Mouse (Mus musculus): ENCODE results near the gene Ttll13. TPM values are rescaled to one million over a fixed set of nuclear protein-coding genes. Genes with fewer than 3 reads are reported as not detected.

The Ttll13 gene
- polyA plus RNA-seq, 1 experiment from 2014 or later = 2.1 TPM

DNA sequence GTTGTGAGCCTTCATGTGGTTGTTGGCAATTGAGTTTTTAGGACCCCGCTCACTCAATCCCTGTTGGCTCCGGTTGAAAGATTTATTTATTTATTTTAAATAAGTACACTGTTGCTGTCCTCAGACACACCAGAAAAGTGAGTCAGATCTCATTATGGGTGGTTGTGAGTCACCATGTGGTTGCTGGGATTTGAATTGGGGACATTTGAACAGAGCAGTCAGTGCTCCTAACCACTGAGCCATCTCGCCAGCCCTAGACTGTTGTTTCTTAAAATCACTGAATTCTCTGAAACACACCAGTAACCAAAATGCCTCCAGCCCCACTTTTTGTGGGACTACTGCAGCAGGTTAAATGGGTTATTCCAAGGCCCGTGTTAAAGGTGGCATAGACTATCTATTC lies 52.6 kb downstream of the Ttll13 start:
- Histone ChIP-seq H3K27ac (no peak overlapping the region), H3K4me1 (peaks cover 28% of the 10 kb centered on the region), H3K9ac (no peak overlapping the region), H3K27me3 (no peaks in the 10 kb centered on the region), H3K9me3 (replicated peaks) (no peaks in the 10 kb centered on the region), H3K36me3 (peaks cover 54% of the 10 kb centered on the region), H3K4me2 (no peak overlapping the region), H3K4me3 (replicated peaks) (no peak overlapping the region)
- no peak for ATAC-seq (replicated peaks; ENCODE audit: low FRiP score)
- 89% methylated on average over 4 of the region's 4 CpGs for WGBS

- H3K27ac ChIP-seq = no peak overlapping the region
- H3K27me3 ChIP-seq = no peaks in the 10 kb centered on the region
- no peak for ATAC-seq (replicated peaks; ENCODE audit: low FRiP score)
- no peak overlapping the region for H3K4me2 ChIP-seq
- peaks cover 62% of the 10 kb centered on the region for H3K36me3 ChIP-seq
- no peak overlapping the region for H3K4me3 ChIP-seq (replicated peaks)
- H3K4me1 ChIP-seq = peaks cover 24% of the 10 kb centered on the region
- 89% methylated on average over 3 of the region's 3 CpGs for WGBS
- H3K9me3 ChIP-seq (replicated peaks) = no peaks in the 10 kb centered on the region
- H3K9ac ChIP-seq = no peak overlapping the region
Observed at GRCm38 (mm10) chr7:80299568-80299967, 53.4 kb downstream of the Ttll13 start.

DNA sequence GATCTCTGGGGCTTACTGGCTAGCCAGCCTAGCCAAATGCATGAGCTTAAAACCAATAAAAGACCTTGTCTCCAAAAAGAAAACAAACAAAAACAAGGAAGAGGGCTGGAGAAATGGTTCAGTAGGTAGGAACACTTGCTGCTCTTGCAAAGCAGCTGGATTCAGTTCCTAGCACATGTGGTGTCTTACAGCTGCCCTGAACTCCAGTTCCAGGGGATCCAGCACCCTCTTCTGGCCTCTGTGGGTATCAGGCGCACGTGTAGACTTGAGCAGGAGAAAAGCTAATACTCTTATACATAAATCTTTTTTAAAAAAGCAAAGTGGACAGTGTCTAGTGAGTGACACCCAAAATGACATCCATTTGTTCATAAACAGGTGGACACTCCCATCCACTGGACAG lies 55.3 kb downstream of the Ttll13 start:
- Histone ChIP-seq H3K4me1 (peaks cover 13% of the 10 kb centered on the region), H3K9me3 (replicated peaks) (no peaks in the 10 kb centered on the region), H3K4me3 (replicated peaks) (no peak overlapping the region), H3K9ac (no peak overlapping the region), H3K27ac (no peak overlapping the region), H3K36me3 (peaks cover 82% of the 10 kb centered on the region), H3K27me3 (no peaks in the 10 kb centered on the region), H3K4me2 (no peak overlapping the region)
- WGBS = 90% methylated on average over 2 of the region's 2 CpGs
- ATAC-seq (replicated peaks; ENCODE audit: low FRiP score) = no peak

GRCm38 (mm10) chr7:80307766-80308165 lies 61.6 kb downstream of the Ttll13 start:
- Histone ChIP-seq H3K27ac (no peak overlapping the region), H3K27me3 (no peaks in the 10 kb centered on the region), H3K4me1 (no peaks in the 10 kb centered on the region), H3K36me3 (peaks cover 99% of the 10 kb centered on the region), H3K4me2 (no peak overlapping the region), H3K9me3 (replicated peaks) (no peaks in the 10 kb centered on the region), H3K4me3 (replicated peaks) (no peak overlapping the region), H3K9ac (no peak overlapping the region)
- no peak for ATAC-seq (replicated peaks; ENCODE audit: low FRiP score)
- 79% methylated on average over 3 of the region's 3 CpGs for WGBS

Other genes with a start within 250 kb of the Ttll13 start
- gene Zfp710, start 221.6 kb upstream of the Ttll13 start, polyA plus RNA-seq (2015; fragmentation: Nextera tagmentation; extraction: Ambion mirVana) = 20.1 and 20.5 TPM in 2 replicates
- 633 and 674 TPM in 2 replicates for gene Idh2, start 131.0 kb upstream of the Ttll13 start, polyA plus RNA-seq (2015; fragmentation: Nextera tagmentation; extraction: Ambion mirVana)
- 17.1 and 21.9 TPM in 2 replicates for gene Sema4b, start 59.5 kb upstream of the Ttll13 start, polyA plus RNA-seq (2015; fragmentation: Nextera tagmentation; extraction: Ambion mirVana)
- gene Cib1, start 13.6 kb upstream of the Ttll13 start, polyA plus RNA-seq (2015; fragmentation: Nextera tagmentation; extraction: Ambion mirVana) = 108 and 122 TPM in 2 replicates
- gene Gdpgp1, start 13.5 kb upstream of the Ttll13 start, polyA plus RNA-seq (2015; fragmentation: Nextera tagmentation; extraction: Ambion mirVana) = 3.5 and 3.9 TPM in 2 replicates
- gene Ngrn, start 14.8 kb downstream of the Ttll13 start, polyA plus RNA-seq (2015; fragmentation: Nextera tagmentation; extraction: Ambion mirVana) = 47.5 and 48.3 TPM in 2 replicates
- gene Vps33b, start 23.3 kb downstream of the Ttll13 start, polyA plus RNA-seq (2015; fragmentation: Nextera tagmentation; extraction: Ambion mirVana) = 14.6 and 15.4 TPM in 2 replicates
- gene Prc1, start 48.1 kb downstream of the Ttll13 start, polyA plus RNA-seq (2015; fragmentation: Nextera tagmentation; extraction: Ambion mirVana) = 137 and 150 TPM in 2 replicates
- 9.5 and 12.3 TPM in 2 replicates for gene Rccd1, start 78.1 kb downstream of the Ttll13 start, polyA plus RNA-seq (2015; fragmentation: Nextera tagmentation; extraction: Ambion mirVana)
- 38.9 and 41.1 TPM in 2 replicates for gene Unc45a, start 94.6 kb downstream of the Ttll13 start, polyA plus RNA-seq (2015; fragmentation: Nextera tagmentation; extraction: Ambion mirVana)
- 18.9 and 21.1 TPM in 2 replicates for gene Hddc3, start 96.7 kb downstream of the Ttll13 start, polyA plus RNA-seq (2015; fragmentation: Nextera tagmentation; extraction: Ambion mirVana)
- 16.2 and 20.8 TPM in 2 replicates for gene Man2a2, start 125.0 kb downstream of the Ttll13 start, polyA plus RNA-seq (2015; fragmentation: Nextera tagmentation; extraction: Ambion mirVana)
- gene Fes, start 141.6 kb downstream of the Ttll13 start, polyA plus RNA-seq (2015; fragmentation: Nextera tagmentation; extraction: Ambion mirVana) = 14.9 and 18.5 TPM in 2 replicates
- gene Furin, start 159.1 kb downstream of the Ttll13 start, polyA plus RNA-seq (2015; fragmentation: Nextera tagmentation; extraction: Ambion mirVana) = 12.9 and 13.5 TPM in 2 replicates